Mouse (Mus musculus) forebrain, embryonic 11.5 days (tissue): ENCODE results near the gene Nln. TPM values are rescaled to one million over a fixed set of nuclear protein-coding genes. Genes with fewer than 3 reads are reported as not detected.

Source experiments
- ATAC-seq: fragments of 200-750 bp; cut with Nextera tagmentation; replicated peaks from 2 replicates; pipeline ENCODE4 v1.8.0; 2017; ENCODE audit warnings: moderate TSS enrichment; ENCODE audit not compliant: low FRiP score
- DNase-seq: peaks from one replicate; pipeline ENCODE4 v3.0.0-alpha.2; 2017; ENCODE audit warnings: low spot score
- H3K27ac ChIP-seq: fragments of 300-500 bp; sonication (generic); 2 replicates; pipeline ENCODE4 v1.5.1; 2014; ENCODE audit warnings: low read depth, low read length
- H3K27me3 ChIP-seq: fragments of 300-500 bp; sonication (generic); 2 replicates; pipeline ENCODE4 v1.6.1; 2014; ENCODE audit warnings: mild to moderate bottlenecking, low read length, mixed read lengths; ENCODE audit not compliant: control insufficient read depth, insufficient read depth
- H3K36me3 ChIP-seq: fragments of 300-500 bp; sonication (generic); 2 replicates; pipeline ENCODE4 v1.6.1; 2014; ENCODE audit warnings: mild to moderate bottlenecking, low read length, moderate library complexity, mixed read lengths; ENCODE audit not compliant: control insufficient read depth, insufficient read depth
- H3K4me1 ChIP-seq: fragments of 300-500 bp; sonication (generic); replicated peaks from 2 replicates; pipeline ENCODE4 v1.6.1; 2014; ENCODE audit warnings: low read length, mixed read lengths; ENCODE audit not compliant: control insufficient read depth, insufficient read depth
- H3K4me2 ChIP-seq: fragments of 300-500 bp; sonication (generic); 2 replicates; pipeline ENCODE4 v1.6.1; 2014; ENCODE audit warnings: low read depth, mild to moderate bottlenecking, low read length, moderate library complexity, mixed read lengths; ENCODE audit not compliant: severe bottlenecking
- H3K4me3 ChIP-seq: fragments of 300-500 bp; sonication (generic); 2 replicates; pipeline ENCODE4 v1.5.1; 2014; ENCODE audit warnings: low read depth, low read length
- H3K9ac ChIP-seq: fragments of 300-500 bp; sonication (generic); 2 replicates; pipeline ENCODE4 v1.6.1; 2014; ENCODE audit warnings: low read length
- H3K9me3 ChIP-seq: fragments of 300-500 bp; sonication (generic); 2 replicates; pipeline ENCODE4 v1.6.1; 2016; ENCODE audit warnings: low read length, mixed read lengths; ENCODE audit not compliant: control insufficient read depth
- WGBS: fragments of 180-500 bp; shearing (Covaris S2); extraction: QIAGEN DNeasy Blood & Tissue Kit; methylation state at CpG from one replicate; pipeline ENCODE4 v1.1.7; 2014; 5-methylcytosine and 5-hydroxymethylcytosine counted together
- polyA plus RNA-seq: library from polyadenylated mRNA; unstranded; fragments of >200 nt; fragmentation: Nextera tagmentation; extraction: Ambion mirVana; gene quantifications from 2 replicates; pipeline ENCODE4 v1.2.1, GENCODE M21; 2014

Gene Nln
- polyA plus RNA-seq, 1 experiment from 2014 or later = 21.1 TPM

GRCm38 (mm10) chr13:104108651-104109287, 645 bp downstream of the Nln start:
- H3K9me3 ChIP-seq = no peaks in the 10 kb centered on the region
- DNase-seq (no peak), ATAC-seq (peak; percentile 9; the same call in 1 of the 2 replicates)
- H3K4me2 ChIP-seq = peak overlapping the region; percentile 98
- 1% methylated on average over 24 of the region's 24 CpGs for WGBS
- H3K4me1 ChIP-seq = peaks cover 2% of the 10 kb centered on the region; the same call in 1 of the 2 replicates
- no peaks in the 10 kb centered on the region for H3K27me3 ChIP-seq
- peak overlapping the region; percentile 74 for H3K4me3 ChIP-seq
- peak overlapping the region; percentile 64 for H3K9ac ChIP-seq
- no peak overlapping the region for H3K27ac ChIP-seq
- no peaks in the 10 kb centered on the region for H3K36me3 ChIP-seq

GRCm38 (mm10) chr13:104101606-104102235, 7.7 kb downstream of the Nln start:
- WGBS = 89% methylated on average over 5 of the region's 5 CpGs
- Histone ChIP-seq H3K9ac (no peak overlapping the region), H3K4me1 (no peaks in the 10 kb centered on the region), H3K27me3 (no peaks in the 10 kb centered on the region), H3K36me3 (no peaks in the 10 kb centered on the region), H3K9me3 (no peaks in the 10 kb centered on the region), H3K4me2 (no peak overlapping the region), H3K4me3 (no peak overlapping the region), H3K27ac (no peak overlapping the region)
- no peak for ATAC-seq
- DNase-seq = no peak

DNA sequence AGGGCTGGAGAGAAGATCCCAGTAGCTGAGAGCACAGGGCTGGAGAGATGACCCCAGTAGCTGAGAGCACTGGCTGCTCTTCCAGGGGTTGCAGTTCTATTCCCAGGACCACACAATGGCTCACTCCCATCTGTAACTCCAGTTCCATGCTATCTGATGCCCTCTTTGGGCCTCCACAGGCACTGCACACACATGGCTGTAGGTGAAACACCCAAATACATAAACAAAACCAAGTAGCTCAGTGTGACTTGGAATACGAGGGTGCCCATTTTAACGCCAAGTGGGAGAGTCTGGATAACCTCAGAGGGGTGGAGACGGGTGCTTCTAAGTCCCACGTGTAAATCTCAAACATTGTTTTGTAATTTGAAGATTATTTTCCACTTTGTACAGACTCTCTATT, 9.0 kb downstream of the Nln start:
- Histone ChIP-seq H3K4me2 (no peak overlapping the region), H3K4me3 (no peak overlapping the region), H3K9me3 (no peaks in the 10 kb centered on the region), H3K4me1 (no peaks in the 10 kb centered on the region), H3K27me3 (no peaks in the 10 kb centered on the region), H3K9ac (no peak overlapping the region), H3K27ac (no peak overlapping the region), H3K36me3 (no peaks in the 10 kb centered on the region)
- WGBS = 91% methylated on average over 4 of the region's 4 CpGs
- DNase-seq (no peak), ATAC-seq (no peak)

- Histone ChIP-seq H3K36me3 (no peaks in the 10 kb centered on the region), H3K27me3 (no peaks in the 10 kb centered on the region), H3K27ac (no peak overlapping the region), H3K4me2 (no peak overlapping the region), H3K4me1 (no peaks in the 10 kb centered on the region), H3K9ac (no peak overlapping the region), H3K4me3 (no peak overlapping the region), H3K9me3 (no peaks in the 10 kb centered on the region)
- DNase-seq (no peak), ATAC-seq (no peak)
- WGBS = 89% methylated on average over 7 of the region's 7 CpGs
Observed at GRCm38 (mm10) chr13:104097190-104097589, 12.2 kb downstream of the Nln start.

DNA sequence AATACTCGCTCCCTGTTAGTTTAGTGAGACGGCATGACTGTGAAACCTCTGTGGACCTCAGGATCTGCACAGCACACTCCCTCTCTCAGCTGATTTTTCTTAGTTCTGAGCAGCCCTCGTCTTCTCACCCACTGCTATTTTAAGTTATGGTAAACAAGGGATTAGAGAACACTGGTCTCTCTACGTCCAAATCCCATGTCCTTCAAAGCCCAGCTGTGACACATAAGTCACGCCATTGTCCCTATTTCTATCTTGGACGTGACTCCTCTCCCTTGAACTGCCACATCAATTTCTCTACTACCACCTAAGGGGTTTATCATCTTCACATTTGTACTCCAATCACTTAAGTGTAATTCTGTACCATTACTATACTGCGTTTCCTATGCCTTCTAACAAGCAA, 13.5 kb downstream of the Nln start:
- Histone ChIP-seq H3K4me3 (no peak overlapping the region), H3K4me1 (no peaks in the 10 kb centered on the region), H3K9me3 (no peaks in the 10 kb centered on the region), H3K27me3 (no peaks in the 10 kb centered on the region), H3K4me2 (no peak overlapping the region), H3K9ac (no peak overlapping the region), H3K27ac (no peak overlapping the region), H3K36me3 (no peaks in the 10 kb centered on the region)
- DNase-seq (no peak), ATAC-seq (no peak)
- 65% methylated on average over 7 of the region's 7 CpGs for WGBS

DNA sequence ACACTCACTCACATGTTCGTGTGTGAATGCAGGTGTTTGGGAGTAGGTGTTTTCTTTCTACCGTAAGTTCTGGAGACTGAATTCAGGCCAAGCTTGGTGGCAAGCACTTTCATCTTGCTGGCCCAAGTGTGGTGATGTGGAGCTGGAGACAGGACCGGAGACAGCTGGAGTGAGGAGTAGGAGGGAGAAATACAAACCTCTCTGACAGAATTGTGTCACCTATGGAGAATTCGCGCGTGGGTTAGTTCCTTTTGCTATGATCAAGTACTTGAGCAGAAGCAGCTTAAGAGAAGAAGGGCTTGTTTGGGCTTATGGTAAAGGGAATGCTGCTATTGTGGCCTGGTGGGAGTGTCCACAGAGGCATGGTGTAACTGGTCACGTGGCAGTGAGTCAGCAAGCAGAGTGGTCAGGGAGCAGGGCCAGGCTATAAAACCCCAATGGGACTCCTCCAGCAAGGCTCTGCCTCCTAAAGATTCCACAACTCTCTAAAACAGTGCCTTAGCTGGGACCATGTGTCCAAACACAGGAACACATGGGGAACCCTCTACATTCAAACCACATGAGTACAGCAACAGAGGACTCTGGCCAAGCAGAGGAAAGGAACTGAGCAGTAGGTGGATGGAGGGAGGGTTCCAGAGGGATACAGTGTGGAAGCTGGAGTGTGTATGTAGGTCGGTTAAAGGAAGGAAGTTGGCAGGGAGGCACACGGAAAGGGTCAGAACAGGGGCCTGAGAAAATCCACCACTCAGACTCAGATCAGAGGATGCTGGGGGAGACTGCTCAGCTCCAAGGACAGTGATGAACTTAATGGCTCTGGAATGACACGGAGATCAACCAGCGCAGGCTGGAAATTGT, 14.7 kb downstream of the Nln start:
- Histone ChIP-seq H3K4me3 (no peak overlapping the region), H3K36me3 (no peaks in the 10 kb centered on the region), H3K4me1 (no peaks in the 10 kb centered on the region), H3K4me2 (no peak overlapping the region), H3K9ac (no peak overlapping the region), H3K27me3 (no peaks in the 10 kb centered on the region), H3K9me3 (no peaks in the 10 kb centered on the region), H3K27ac (no peak overlapping the region)
- 87% methylated on average over 11 of the region's 11 CpGs for WGBS
- DNase-seq (no peak), ATAC-seq (no peak)

- DNase-seq = no peak
- Histone ChIP-seq H3K36me3 (no peaks in the 10 kb centered on the region), H3K9ac (no peak overlapping the region), H3K4me3 (no peak overlapping the region), H3K9me3 (no peaks in the 10 kb centered on the region), H3K27ac (no peak overlapping the region), H3K4me2 (no peak overlapping the region), H3K4me1 (no peaks in the 10 kb centered on the region), H3K27me3 (no peaks in the 10 kb centered on the region)
- ATAC-seq = no peak
- 21% methylated on average over 1 of the region's 1 CpGs for WGBS
Observed at GRCm38 (mm10) chr13:104091734-104092133, 17.7 kb downstream of the Nln start.

GRCm38 (mm10) chr13:104089387-104089786, 20.0 kb downstream of the Nln start:
- no peak overlapping the region for H3K4me3 ChIP-seq
- H3K9ac ChIP-seq = no peak overlapping the region
- H3K27me3 ChIP-seq = no peaks in the 10 kb centered on the region
- H3K9me3 ChIP-seq = no peaks in the 10 kb centered on the region
- no peaks in the 10 kb centered on the region for H3K4me1 ChIP-seq
- ATAC-seq (peak; percentile 66; the same call in 1 of the 2 replicates), DNase-seq (peak; percentile 64)
- 11% methylated on average over 1 of the region's 1 CpGs for WGBS
- H3K27ac ChIP-seq = no peak overlapping the region
- no peaks in the 10 kb centered on the region for H3K36me3 ChIP-seq
- no peak overlapping the region for H3K4me2 ChIP-seq
